ENCODE assay signal across 7 mouse cellular contexts in genomic region chr4:109117596-109118326, GRCm38 (mm10).
DNase-seq lines count a peak whose midpoint lies in the region; ATAC-seq lines count a peak whose summit lies in the region.

No protein-coding gene starts in this region.

- no peaks in the 10 kb centered on the region for H3K27me3 ChIP-seq in intestine, embryonic 16.5 days (replicated peaks; ENCODE audit: control insufficient read depth, insufficient read depth, low read length)
- H3K27me3 ChIP-seq in midbrain, embryonic 11.5 days (ENCODE audit: control insufficient read depth, insufficient read depth, low read length) = no peaks in the 10 kb centered on the region

- H3K9me3 ChIP-seq in intestine, embryonic 16.5 days (ENCODE audit: control insufficient read depth, low read length) = no peaks in the 10 kb centered on the region
- no peaks in the 10 kb centered on the region for H3K9me3 ChIP-seq in midbrain, embryonic 11.5 days (ENCODE audit: control insufficient read depth, low read length)

- H3K4me1 ChIP-seq in intestine, embryonic 16.5 days (ENCODE audit: control insufficient read depth, insufficient read depth, low read length) = peaks cover 13% of the 10 kb centered on the region
- peaks cover 12% of the 10 kb centered on the region for H3K4me1 ChIP-seq in midbrain, embryonic 11.5 days (ENCODE audit: control insufficient read depth, insufficient read depth, low read length)

- intact Hi-C loops in left cerebral cortex, postnatal 36 days (cut with DNase I) = no loop called here

- H3K9ac ChIP-seq in intestine, embryonic 16.5 days (ENCODE audit: low read depth, low read length) = peak overlapping the region; percentile 79
- peak overlapping the region; percentile 70 for H3K9ac ChIP-seq in midbrain, embryonic 11.5 days (ENCODE audit: low read length)

- H3K4me2 ChIP-seq in intestine, embryonic 16.5 days (ENCODE audit: low read depth, low read length) = peak overlapping the region; percentile 73
- H3K4me2 ChIP-seq in midbrain, embryonic 11.5 days = peak overlapping the region; percentile 69

- H3K27ac ChIP-seq in intestine, embryonic 16.5 days (ENCODE audit: low read length) = peak overlapping the region; percentile 87
- no peak overlapping the region for H3K27ac ChIP-seq in midbrain, embryonic 11.5 days (ENCODE audit: low read depth, low read length)

- ATAC-seq in intestine, embryonic 16.5 days = peak; percentile 100
- peak; percentile 100 for ATAC-seq in midbrain, embryonic 11.5 days (ENCODE audit: low FRiP score)

- no peaks in the 10 kb centered on the region for H3K36me3 ChIP-seq in intestine, embryonic 16.5 days (ENCODE audit: control insufficient read depth, insufficient read depth, low read length)
- H3K36me3 ChIP-seq in midbrain, embryonic 11.5 days (ENCODE audit: control insufficient read depth, insufficient read depth, low read length) = no peaks in the 10 kb centered on the region

- WGBS in intestine, embryonic 16.5 days = under 1% methylated on average over 37 of the region's 46 CpGs
- under 1% methylated on average over 38 of the region's 46 CpGs for WGBS in midbrain, embryonic 11.5 days

- peak overlapping the region; percentile 66 for H3K4me3 ChIP-seq in intestine, embryonic 16.5 days (ENCODE audit: low read length)
- peak overlapping the region; percentile 46 for H3K4me3 ChIP-seq in midbrain, embryonic 11.5 days (ENCODE audit: low read depth, low read length)

- peak; percentile 91 for DNase-seq in adrenal gland, adult 8-10 months
- DNase-seq in embryo, embryonic 9.5 days (ENCODE audit: extremely low spot score) = peak; percentile 94
- DNase-seq in gastrocnemius, postnatal 4 days (ENCODE audit: low spot score in 2 of 2) = peak; percentile 70 to 87
- peak; percentile 68 to 75 for DNase-seq in left cerebral cortex, postnatal 36 days (ENCODE audit: low spot score in 2 of 2)
- DNase-seq in midbrain, embryonic 11.5 days (ENCODE audit: low spot score, missing footprints) = peak; percentile 98
- DNase-seq in skeletal muscle tissue, adult 2 months (ENCODE audit: low read depth, low spot score) = peak; percentile 79
